Mouse (Mus musculus): ENCODE measurements around the gene Slc25a35. TPM values are rescaled to one million over a fixed set of nuclear protein-coding genes. Genes with fewer than 3 reads are reported as not detected.
"Not testable (repeated sequence)": the region's sequence is repeated elsewhere in the genome, so short reads cannot be mapped to it uniquely, and the experiment has no call there.

Gene Slc25a35
- polyA plus RNA-seq, 1 experiment from 2014 or later: 4.0 TPM

DNA sequence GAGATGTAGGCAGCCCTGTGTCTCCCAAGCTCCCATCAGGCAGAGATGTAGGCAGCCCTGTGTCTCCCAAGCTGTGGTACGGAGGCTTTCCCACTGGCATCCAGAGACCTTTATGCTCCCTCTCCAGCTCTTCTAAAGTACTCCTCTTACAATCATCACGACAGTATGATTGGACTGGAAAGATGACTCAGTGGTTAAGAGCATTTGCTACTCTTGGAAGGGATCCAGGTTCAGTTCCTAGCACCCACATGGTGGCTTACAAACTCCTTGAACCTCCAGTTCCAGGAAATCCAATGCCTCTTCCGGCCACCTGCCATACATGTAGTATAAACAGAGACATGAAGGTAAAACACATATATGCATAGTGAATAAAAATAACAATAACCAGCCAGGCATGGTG lies 6.3 kb upstream of the Slc25a35 start:
- no peak for DNase-seq (ENCODE audit: low spot score)

DNA sequence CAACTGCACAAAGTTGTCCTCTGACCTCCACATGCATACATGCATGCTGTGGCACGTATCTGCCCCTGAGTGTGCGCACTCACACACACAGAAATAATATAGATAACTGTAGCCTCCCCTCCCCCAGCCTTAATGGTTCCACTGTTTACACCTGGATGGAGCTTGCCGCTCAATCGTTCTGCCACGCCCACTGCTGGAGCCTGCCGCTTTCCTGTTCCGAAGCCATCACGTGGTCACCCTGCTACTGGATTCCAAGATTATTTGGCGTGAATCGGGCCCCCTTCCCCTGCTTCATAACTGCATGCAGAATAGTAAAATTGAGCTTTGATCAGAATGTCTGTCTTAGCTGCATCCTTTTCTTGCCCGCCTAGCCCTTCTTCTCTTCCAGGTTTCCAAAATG lies 5.8 kb upstream of the Slc25a35 start:
- not testable (repeated sequence) for DNase-seq (ENCODE audit: low spot score)

DNA sequence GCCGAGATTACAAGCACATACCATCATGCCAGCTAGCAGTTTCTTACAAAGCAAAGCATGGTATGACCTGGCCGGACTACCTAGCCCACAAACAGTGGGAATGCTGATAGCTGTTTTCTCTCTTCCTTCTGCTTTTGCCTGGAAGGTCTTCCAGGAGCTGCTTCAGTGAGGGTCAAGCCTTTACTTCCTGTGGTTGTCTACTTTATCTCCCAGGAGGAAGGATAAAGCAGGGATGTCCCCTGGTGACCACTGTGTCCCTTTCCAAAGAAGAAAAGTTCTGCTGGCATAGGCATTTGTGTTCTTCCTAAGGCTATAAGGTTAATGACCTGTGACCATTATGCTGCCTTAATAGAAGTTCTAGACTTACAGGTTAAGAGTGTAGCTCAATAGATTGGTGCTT lies 4.5 kb upstream of the Slc25a35 start:
- DNase-seq (ENCODE audit: low spot score): no peak

DNA sequence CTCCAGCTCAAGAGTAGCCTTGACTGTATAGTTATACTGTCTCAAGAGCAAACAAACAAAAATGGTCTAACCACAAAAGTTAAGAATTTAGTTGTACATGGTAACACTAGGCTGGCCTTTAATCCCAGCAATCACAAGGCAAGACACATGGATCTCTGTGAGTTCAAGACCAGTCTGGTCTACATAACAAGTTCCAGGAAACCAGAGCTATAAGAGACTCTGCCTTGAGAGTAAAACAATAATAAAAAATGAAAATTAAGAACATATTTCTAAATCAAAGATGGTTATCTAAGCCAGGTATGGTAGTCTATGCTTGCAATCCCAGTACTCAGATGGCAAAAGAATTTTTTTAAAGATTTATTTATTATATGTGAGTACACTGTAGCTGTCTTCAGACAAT lies 2.9 kb upstream of the Slc25a35 start:
- DNase-seq (ENCODE audit: low spot score): no peak

DNA sequence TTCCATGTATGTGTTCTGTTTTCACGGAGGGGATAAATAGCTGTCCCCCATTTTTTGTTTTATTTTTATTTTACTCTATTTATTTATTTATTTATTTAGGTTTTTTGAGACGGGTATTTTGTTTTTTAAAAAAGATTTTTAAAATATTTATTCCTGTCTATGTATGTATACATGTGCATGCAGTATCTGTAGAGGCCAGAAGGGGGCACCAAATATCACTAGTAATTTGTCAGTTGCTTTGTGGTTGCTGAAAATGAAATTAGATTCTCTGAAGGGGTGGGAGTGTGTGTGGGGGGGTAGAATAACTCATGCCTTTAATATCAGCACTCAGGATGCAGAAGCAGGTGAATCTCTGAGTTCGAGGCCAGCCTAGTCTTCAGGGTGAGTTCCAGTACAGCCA lies 2.1 kb upstream of the Slc25a35 start:
- DNase-seq (ENCODE audit: low spot score): peak; percentile 80

DNA sequence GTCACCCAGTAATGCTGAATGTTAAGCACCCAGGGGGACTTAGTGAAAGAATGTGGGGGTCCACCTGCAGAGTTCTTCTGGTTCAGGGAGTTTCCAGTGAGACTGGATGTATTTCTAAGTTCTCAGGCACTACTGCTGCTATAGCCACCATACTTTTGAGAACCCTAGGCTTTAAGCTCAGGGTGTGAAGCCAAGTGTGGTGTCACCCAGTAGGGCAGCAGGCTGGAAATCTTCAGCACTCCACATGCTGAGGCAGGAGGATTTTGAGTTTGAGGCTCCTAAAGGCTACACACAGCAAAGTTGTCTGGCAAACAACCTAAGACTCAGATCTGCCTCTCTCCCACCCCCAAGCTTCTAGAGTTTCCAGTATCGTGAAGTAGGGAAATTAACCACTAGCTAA lies 1.4 kb upstream of the Slc25a35 start:
- no peak for DNase-seq (ENCODE audit: low spot score)

DNA sequence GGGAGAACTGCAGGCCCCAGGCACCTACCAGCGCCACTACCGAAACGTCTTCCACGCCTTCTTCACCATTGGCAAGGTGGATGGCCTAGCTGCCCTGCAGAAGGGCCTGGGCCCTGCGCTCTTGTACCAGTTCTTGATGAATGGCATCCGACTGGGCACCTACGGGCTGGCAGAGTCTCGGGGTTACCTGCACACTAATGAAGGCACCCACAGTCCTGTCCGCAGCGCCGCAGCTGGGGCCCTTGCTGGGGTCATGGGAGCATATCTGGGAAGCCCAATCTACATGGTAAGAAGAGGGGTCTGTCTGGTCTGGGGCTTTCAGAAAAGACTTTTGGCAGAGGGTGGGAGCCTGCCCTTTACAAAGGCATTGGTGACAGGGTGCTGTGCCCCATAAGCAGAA lies 821 bp downstream of the Slc25a35 start:
- no peak for DNase-seq (ENCODE audit: low spot score)

DNA sequence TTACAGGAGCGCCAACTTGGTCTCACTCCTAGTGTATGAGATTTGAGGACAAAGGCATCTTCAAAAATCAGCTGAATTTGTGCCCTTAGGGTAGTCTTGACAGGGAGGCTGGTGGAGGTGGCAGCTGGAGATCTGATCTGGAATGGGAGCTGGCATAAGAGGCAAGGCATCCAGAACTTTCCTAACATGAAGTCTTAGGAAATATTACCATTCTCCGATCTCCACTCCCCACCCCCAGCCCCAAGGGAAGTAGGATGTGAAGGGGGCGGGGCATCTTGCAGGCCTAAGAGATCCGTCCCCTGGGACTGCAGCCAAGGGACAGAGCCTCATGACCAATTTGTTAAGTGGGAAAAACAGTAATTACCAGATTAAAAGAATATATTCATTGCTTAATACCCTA lies 2.3 kb downstream of the Slc25a35 start:
- no peak for DNase-seq (ENCODE audit: low spot score)

DNA sequence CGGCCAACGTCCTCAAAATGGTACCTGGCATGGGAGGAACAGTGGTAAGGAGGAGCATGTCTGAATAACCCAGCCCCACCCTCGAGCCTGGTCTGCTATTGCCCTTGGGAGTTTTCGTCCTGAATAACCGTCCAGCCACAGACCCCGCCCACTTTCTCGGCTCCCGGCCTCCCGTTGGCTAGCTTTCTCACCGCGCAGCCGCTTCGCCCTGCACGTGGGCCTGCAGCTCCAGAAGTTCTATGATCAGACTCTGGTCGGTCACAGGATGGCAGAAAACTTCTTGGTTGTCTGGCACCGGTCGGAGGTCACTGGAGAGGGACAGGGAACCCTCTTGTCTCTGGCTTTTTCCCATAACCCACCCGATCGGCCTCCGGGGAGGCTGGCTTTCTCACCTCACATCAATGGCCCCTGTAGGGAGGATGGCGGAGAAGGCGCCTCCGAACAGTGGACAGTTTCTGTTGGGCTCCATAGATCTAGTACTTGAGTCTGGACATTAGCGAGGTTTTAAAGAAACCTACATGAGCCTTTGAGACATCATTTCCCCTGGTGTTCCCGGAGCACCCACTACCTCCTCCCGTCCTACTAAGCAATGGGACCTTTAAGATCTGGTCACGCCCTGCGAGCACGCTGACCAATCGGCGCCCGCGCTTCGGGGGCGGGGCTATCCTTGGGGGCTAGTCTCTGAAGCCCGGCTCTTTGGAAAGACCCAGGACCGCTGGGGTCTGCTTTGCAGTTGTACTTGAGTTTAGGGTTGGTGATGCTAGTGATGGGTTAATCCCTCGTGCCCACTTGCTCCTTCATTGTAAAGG lies 5.5 kb downstream of the Slc25a35 start:
- DNase-seq (ENCODE audit: low spot score): peak; percentile 73

DNA sequence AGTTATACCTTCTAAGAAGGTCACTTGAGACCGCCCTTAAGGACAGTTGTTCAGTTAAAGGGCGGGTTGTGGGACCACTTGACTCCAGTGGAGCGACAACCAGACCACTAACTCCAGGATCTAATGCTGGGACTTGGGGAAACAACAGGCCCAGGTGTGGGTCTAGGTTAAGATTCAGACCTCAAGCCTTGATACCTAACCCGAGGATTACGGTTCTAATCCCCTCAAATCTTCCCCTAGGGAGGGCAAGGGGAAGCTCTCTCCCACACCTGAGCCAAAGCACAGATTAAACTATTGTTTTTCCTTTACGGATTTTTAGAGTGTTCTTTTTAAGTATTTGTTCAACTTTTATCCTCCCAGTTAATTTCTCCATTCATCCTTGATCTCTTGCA lies 6.1 kb downstream of the Slc25a35 start:
- DNase-seq (ENCODE audit: low spot score): no peak

DNA sequence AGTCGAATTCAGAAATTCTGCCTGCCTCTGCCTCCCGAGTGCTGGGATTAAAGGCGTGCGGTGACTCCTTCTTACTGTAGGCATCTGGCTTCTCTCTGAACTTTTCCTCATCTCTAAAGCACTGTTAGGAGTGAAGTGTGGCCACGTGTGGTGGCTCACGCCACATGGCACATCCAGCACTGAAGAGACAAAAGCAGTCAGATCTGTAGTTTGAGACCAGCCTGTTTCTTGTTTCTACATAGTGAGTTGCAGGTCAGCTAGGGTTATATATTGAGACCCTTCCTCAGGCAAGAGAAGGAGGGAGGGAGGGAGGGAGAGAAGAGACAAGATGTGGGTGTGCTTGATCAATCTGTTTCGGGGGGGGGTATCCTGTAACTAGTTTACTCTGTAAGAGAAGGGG lies 7.2 kb downstream of the Slc25a35 start, which contains the start of gene Rangrf:
Rangrf (minus strand) TSS at position 101 of the 400 bp plus-strand sequence.
- DNase-seq (ENCODE audit: low spot score): no peak

DNA sequence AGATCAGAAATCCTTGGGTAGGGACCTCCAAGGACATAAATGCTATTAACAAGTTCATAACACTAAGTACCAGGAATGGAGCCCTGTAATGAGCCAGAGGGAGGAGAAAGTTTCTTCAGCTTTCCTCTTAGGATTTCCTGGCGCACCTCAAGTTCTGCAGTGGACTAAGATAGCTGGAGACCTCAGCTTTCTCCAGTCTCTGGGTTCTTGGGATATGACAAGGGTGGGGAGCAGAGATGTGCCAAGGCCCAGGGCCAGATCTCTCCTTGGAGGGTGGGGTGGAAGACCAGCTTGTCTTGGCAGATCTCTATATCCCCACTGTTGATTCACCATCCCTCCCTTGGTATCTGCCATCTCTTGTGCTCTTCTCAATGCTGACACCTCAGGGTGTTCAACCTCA lies 7.7 kb downstream of the Slc25a35 start:
- no peak for DNase-seq (ENCODE audit: low spot score)

DNA sequence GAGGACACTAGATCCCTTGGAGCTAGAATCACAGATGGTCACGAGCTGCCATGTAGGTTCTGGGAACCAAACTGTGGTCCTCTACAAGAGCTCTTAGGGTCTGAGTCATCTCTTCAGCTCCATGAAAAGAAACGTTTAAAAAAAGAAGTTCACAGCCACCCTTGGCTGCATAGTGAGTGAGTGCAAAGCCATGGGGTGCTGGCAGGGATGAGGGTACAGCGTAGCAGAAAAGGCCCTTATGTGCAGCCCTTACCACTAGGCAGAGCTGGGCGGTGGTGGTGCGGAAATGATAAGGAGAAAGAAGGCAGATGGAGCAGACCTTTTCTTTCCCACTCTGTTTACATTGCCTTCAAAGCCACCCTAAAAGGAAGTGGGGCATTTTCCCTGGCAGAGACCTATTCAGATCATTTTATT lies 11.4 kb downstream of the Slc25a35 start:
- no peak for DNase-seq (ENCODE audit: low spot score)

DNA sequence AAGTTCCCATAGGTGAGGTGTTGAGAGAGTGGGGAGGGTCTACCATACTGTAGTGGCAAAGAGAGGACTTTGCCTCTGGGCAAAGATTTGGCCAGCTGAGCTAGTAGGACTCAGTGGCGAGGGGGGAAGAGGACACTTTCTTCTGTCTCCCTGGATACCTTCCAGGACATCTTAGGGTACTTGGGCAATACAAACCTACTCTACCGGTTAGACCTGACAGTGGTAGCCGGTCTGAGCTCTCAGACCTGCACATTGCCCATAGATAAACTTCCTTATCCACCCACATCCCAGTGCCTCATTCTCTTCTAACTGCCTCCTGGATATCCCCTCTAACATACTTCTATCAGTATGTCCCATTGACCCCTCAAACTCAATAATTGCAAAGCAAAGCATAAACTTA lies 13.0 kb downstream of the Slc25a35 start:
- DNase-seq (ENCODE audit: low spot score): no peak

DNA sequence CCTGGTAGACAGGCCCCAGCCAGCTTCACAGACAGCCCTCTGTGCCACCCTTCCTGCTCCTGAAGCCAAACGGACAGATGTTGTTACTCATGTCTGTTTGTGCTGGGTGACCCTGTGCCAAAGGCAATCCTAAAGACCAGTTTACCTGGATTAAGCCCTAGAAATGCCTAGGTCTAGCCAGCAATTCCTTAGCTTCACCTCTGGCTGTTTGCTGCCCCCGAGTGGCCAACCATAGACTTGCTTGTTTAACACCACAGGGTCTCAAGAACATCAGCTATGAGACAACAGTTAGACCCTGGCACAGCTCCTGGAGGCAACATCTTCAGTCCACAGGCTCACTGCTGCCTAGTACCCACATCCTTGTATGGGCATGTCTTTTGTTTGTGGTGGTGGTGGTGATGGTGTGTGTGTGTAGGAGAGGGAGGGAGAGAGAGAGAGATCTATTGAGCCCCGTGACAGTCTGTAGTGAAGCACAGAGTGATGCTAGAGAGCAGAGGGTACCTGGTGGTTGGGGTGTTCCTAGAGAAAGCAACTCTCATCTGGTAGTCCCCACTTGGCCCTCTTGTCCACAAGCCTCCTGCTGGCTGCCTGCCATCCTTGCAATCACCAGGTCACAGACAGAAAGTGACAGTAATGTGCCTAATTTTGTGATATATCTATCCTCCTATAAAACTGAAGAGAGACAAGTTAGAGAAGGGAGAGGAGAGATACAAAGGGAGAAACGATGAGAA lies 14.9 kb downstream of the Slc25a35 start:
- peak; percentile 79 for DNase-seq (ENCODE audit: low spot score)

DNA sequence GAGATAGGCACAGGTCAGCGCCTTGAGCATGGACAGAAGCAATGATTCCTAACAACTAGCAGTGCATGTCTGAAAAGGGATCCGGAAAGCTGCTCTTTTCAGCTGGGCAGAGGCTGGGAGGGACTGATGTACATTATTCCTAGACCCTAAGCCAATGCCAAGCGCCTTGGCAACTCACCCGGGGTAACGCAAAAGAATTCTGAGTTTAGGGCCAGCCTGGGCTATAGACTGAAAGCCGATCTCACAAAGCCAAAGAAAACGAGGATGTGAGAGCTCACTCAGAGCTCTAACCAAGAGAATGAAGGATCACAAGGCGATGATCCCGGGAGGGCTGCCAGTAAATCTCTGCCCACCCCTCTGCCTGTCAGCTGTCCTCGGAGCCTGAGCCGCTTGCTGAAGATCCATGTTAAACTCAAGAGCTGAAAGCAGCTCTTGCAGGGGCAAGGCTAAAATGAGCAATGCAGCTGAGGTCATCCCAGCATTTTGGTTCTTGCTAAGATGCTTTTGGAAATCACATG lies 19.5 kb downstream of the Slc25a35 start:
- no peak for DNase-seq (ENCODE audit: low spot score)

DNA sequence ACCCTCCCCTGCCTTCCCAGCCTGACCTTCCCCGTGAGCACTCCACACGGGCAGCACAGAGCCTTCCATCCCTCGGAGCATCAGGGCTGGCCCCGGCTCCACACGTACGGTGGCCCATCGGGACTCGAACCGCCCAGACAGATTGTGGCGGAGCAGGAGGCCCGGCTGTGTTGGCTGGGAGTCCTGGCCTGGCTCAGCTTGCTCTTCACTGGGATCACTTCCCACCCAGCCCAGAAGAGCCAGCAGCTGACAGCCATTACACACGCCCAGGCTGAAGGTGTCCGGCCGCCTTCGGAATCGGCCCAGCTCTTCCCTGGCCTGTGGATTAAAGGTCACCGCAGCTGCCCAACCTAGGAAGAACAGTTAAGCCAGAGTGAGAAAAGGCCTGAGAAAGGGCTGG lies 20.4 kb downstream of the Slc25a35 start:
- no peak for DNase-seq (ENCODE audit: low spot score)

DNA sequence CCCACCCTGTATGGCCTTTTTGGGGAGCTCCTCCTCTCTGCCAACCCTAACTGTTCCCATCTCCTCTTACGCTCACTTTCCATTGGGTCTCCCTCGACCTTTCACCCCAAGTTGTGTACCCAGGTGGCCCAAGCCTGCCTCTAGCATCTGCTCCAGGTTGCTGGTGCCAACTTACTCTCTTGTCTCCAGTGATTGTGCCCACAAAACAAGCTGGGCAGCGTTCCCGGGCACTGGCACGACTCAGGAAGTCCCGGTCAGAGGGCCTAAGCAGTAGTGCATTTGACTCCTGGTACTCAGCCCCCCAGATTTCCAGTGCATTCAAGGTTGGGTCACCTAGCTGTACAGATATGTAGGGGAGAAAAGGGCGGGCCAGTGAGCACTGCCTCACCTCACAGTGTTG lies 25.2 kb downstream of the Slc25a35 start:
- DNase-seq (ENCODE audit: low spot score): no peak

DNA sequence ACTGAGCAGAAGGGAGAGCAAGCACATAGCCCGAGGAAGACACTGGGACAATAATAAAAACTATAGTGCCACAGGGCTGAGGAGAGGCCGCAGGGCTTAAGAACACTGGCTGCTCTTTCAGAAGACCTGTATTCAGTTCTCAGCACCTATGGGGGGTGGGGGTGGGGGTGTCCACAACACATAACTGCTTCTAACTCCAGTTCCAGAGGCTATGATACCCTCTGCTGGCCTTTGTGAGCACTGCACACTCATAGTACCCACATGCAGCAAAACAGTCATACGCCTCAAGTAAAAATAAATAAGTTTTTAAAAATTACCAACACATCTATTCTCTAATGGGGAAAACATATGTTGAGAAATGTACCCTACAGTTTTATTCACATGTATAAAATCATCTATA lies 26.4 kb downstream of the Slc25a35 start:
- DNase-seq (ENCODE audit: low spot score): no peak

DNA sequence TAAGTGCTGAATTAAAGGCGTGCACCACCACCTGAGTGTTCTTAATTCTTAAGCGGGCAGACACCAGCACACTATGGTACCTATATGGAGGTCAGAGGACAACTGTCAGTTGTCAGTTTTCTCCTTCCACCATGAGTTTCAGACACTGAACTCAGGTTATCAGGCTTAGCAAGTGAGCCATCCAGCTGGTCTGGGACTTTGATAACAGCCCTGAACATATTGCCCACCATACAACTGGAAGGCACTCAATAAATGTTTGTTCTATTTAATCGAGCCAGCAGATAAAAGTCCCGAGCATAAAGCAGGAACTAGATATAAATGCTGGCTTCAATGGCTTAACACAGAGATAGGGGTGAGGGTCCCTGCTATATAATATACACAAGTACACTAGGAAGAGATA lies 29.1 kb downstream of the Slc25a35 start:
- DNase-seq (ENCODE audit: low spot score): no peak

DNA sequence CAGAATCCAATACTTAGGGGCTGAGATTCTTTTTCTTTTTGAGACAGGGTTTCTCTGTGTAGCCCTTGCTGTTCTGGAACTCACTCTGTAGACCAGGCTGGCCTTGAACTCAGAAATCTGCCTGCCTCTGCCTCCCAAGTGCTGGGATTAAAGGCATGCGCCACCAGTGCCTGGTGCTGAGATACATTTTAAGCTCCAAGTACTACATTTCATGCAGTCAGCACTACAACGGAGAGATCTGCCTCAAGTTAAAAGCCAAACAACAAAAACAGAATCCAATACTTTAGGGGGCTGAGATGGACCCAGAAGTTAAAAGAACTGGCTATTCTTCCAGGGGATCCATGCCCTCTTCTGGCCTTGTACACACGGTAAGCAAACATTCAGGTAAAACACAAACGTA lies 34.9 kb downstream of the Slc25a35 start:
- DNase-seq (ENCODE audit: low spot score): not testable (repeated sequence)

DNA sequence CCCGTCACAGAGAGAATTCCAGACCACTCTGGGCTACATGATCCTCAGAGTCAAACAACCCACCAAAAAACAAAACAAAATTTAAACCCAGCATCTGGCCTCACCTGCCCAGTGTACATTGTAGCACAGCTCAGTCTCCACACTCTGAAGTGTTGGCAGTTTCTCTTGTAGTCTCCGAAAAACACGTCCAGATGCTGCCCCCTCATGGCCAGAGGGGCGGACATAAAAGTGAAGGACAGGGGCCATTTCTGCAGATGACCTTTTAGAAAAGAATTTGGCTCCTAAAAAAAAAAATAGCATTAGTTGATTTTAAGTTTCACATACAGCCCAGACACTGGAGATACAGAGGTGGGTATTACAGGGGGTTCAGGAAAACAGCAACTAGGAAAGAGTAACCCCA lies 35.7 kb downstream of the Slc25a35 start:
- no peak for DNase-seq (ENCODE audit: low spot score)

DNA sequence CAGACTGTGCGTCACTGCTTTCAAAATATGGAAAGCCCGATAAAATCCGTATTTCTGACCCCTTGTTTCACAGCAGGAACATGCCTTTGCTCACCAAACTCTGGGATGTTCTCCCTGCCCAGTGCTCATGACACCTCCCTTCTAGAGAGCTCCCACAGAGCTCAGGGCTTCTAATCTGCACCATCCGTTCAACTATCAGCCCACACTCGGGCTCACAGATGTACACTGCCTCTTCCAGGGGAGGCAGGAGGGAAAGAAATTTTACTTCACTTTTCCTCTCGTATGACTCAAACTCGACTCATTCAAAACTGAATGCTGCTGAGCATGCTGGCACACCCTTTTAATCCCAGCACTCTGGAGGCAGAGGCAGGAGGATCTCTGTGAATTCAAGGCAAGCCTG lies 37.3 kb downstream of the Slc25a35 start:
- DNase-seq (ENCODE audit: low spot score): no peak

Measured in thymus, postnatal 0 days (tissue).